Mouse (Mus musculus) stomach, embryonic 16.5 days (tissue): ENCODE results near the gene Usp5. TPM values are rescaled to one million over a fixed set of nuclear protein-coding genes. Genes with fewer than 3 reads are reported as not detected.
"Not testable (repeated sequence)": the region's sequence is repeated elsewhere in the genome, so short reads cannot be mapped to it uniquely, and the experiment has no call there.

Experiments used
- ATAC-seq: fragments of 200-750 bp; cut with Nextera tagmentation; 2 replicates; pipeline ENCODE4 v1.8.0; 2017; ENCODE audit warnings: moderate number of reproducible peaks, moderate TSS enrichment; ENCODE audit not compliant: insufficient read depth, low FRiP score
- H3K27ac ChIP-seq: fragments of 300-500 bp; sonication (generic); 2 replicates; pipeline ENCODE4 v1.5.1; 2014; ENCODE audit warnings: low read length
- H3K27me3 ChIP-seq: fragments of 300-500 bp; sonication (generic); 2 replicates; pipeline ENCODE4 v1.6.1; 2014; ENCODE audit warnings: low read length, control low read depth, mixed read lengths; ENCODE audit not compliant: control insufficient read depth, insufficient read depth
- H3K36me3 ChIP-seq: fragments of 300-500 bp; sonication (generic); 2 replicates; pipeline ENCODE4 v1.6.1; 2014; ENCODE audit warnings: low read length; ENCODE audit not compliant: control insufficient read depth, insufficient read depth
- H3K4me1 ChIP-seq: fragments of 300-500 bp; sonication (generic); 2 replicates; pipeline ENCODE4 v1.6.1; 2014; ENCODE audit warnings: low read length, control low read depth, mixed read lengths; ENCODE audit not compliant: control insufficient read depth, insufficient read depth
- H3K4me2 ChIP-seq: fragments of 300-500 bp; sonication (generic); 2 replicates; pipeline ENCODE4 v1.6.1; 2014; ENCODE audit warnings: low read depth, low read length, mixed read lengths
- H3K4me3 ChIP-seq: fragments of 300-500 bp; sonication (generic); replicated peaks from 2 replicates; pipeline ENCODE4 v1.5.1; 2014; ENCODE audit warnings: mild to moderate bottlenecking, low read length
- H3K9ac ChIP-seq: fragments of 300-500 bp; sonication (generic); 2 replicates; pipeline ENCODE4 v1.6.1; 2014; ENCODE audit warnings: low read length
- H3K9me3 ChIP-seq: fragments of 300-500 bp; sonication (generic); replicated peaks from 2 replicates; pipeline ENCODE4 v1.6.1; 2016; ENCODE audit warnings: low read length, control low read depth; ENCODE audit not compliant: control insufficient read depth
- WGBS: fragments of 180-500 bp; shearing (Covaris S2); extraction: QIAGEN DNeasy Blood & Tissue Kit; methylation state at CpG from one replicate; pipeline ENCODE4 v1.1.7; 2014; 5-methylcytosine and 5-hydroxymethylcytosine counted together
- polyA plus RNA-seq: library from polyadenylated mRNA; unstranded; fragments of >200 nt; fragmentation: Nextera tagmentation; extraction: Ambion mirVana; gene quantifications from 2 replicates; pipeline ENCODE4 v1.2.1, GENCODE M21; 2015

The Usp5 gene
- polyA plus RNA-seq, 1 experiment from 2014 or later = 128 TPM

GRCm38 (mm10) chr6:124803061-124803460 is 26.2 kb downstream of the Usp5 start:
- H3K9me3 ChIP-seq = no peaks in the 10 kb centered on the region
- WGBS = 73% methylated on average over 3 of the region's 3 CpGs
- H3K36me3 ChIP-seq = no peaks in the 10 kb centered on the region
- no peak overlapping the region for H3K4me2 ChIP-seq
- H3K4me1 ChIP-seq = peaks cover 9% of the 10 kb centered on the region
- no peak overlapping the region for H3K4me3 ChIP-seq
- no peak overlapping the region for H3K27ac ChIP-seq
- ATAC-seq = no peak
- no peak overlapping the region for H3K9ac ChIP-seq
- no peaks in the 10 kb centered on the region for H3K27me3 ChIP-seq

DNA sequence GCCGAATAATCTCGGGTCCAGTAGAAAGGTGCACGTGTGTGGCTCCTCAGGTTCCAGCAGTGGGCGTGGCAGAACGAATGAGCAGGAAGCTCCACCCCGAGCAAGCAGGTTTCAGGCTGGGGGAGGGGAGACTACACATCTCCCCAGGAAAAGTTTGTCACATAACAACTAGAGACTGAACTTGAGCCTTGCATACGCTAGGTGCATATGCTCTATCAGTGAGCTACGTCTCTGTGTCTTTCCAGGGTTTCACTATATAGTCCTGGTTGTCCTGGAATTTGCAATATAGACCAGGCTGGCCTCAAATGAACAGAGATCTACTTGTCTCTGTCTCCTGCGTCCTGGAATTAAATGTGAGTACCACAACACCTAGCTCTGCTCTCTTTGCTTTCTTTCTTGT is 26.9 kb downstream of the Usp5 start:
- not testable (repeated sequence) for H3K9me3 ChIP-seq, H3K4me3 ChIP-seq, ATAC-seq, H3K9ac ChIP-seq, H3K36me3 ChIP-seq, H3K4me1 ChIP-seq, H3K27me3 ChIP-seq, H3K4me2 ChIP-seq
- WGBS = 20% methylated on average over 5 of the region's 9 CpGs
- H3K27ac ChIP-seq = peak overlapping the region; percentile 2; the same call in 1 of the 2 replicates

DNA sequence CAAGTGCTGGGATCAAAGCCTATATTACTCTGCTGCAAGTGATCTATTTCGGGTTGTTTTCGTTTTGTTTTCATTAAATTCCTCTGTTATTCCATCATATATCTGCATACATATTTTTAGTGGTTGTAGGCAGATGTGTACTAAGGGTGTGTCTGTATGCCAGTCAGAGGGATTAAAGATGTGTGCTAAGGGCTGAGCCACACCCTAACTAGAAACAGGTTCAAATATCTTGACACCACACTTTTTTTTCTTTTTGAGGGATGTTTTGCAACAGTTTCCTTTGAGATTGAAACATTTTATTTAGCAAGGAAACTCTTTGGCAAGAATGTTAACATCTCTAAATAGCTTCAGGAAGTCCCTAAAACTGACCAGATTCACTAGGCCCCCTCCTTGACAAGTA is 33.1 kb downstream of the Usp5 start:
- H3K27ac ChIP-seq = peak overlapping the region; percentile 74
- no peaks in the 10 kb centered on the region for H3K36me3 ChIP-seq
- H3K27me3 ChIP-seq = no peaks in the 10 kb centered on the region
- 66% methylated on average over 2 of the region's 2 CpGs for WGBS
- H3K9ac ChIP-seq = no peak overlapping the region
- no peak for ATAC-seq
- H3K4me3 ChIP-seq = no peak overlapping the region
- no peak overlapping the region for H3K4me2 ChIP-seq
- H3K4me1 ChIP-seq = no peaks in the 10 kb centered on the region
- H3K9me3 ChIP-seq = no peaks in the 10 kb centered on the region

DNA sequence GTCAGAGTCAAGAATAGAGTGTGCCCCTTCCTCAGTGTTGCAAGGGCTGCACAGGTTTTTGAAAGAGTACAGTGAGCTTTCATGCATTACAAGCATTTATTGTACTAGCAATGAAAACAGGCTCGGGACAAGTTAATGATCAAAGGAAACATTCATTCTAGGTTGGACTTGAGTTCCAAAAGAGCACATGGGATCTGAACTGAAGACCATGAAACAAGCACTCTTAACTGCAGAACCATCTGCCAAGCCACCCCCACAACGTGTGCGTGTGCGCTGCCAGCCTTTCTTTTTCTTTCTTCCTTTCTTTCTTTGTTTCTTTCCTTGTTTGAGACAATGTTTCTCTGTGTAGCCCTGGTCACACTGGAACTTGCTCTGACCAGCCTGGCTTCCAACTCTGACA is 33.5 kb downstream of the Usp5 start:
- no peaks in the 10 kb centered on the region for H3K4me1 ChIP-seq
- H3K27me3 ChIP-seq = no peaks in the 10 kb centered on the region
- no peak overlapping the region for H3K9ac ChIP-seq
- H3K4me2 ChIP-seq = no peak overlapping the region
- H3K36me3 ChIP-seq = no peaks in the 10 kb centered on the region
- no peak overlapping the region for H3K4me3 ChIP-seq
- WGBS = 72% methylated on average over 4 of the region's 4 CpGs
- ATAC-seq = no peak
- peak overlapping the region; percentile 74; the same call in 1 of the 2 replicates for H3K27ac ChIP-seq
- H3K9me3 ChIP-seq = no peaks in the 10 kb centered on the region

DNA sequence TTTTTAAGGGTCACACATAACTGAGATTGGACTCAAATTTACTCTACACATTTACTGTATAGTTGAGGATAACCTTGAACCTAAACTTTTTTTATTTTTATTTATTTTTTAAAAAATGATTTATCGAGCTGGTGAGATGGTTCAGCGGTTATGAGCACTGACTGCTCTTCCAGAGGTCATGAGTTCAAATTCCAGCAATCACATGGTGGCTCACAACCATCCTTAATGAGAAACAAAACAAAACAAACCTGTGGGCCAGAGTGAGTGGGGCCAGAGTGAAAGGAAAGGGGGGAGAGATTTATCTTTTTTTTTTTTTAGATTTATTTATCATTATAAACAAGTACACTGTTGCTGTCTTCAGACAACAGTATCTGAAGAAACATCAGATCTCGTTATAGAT is 37.4 kb downstream of the Usp5 start:
- H3K36me3 ChIP-seq = no peaks in the 10 kb centered on the region
- H3K4me1 ChIP-seq = no peaks in the 10 kb centered on the region
- no peaks in the 10 kb centered on the region for H3K27me3 ChIP-seq
- WGBS = 78% methylated on average over 3 of the region's 3 CpGs
- H3K4me3 ChIP-seq = no peak overlapping the region
- H3K9ac ChIP-seq = no peak overlapping the region
- H3K9me3 ChIP-seq = no peaks in the 10 kb centered on the region
- no peak overlapping the region for H3K4me2 ChIP-seq
- ATAC-seq = no peak
- no peak overlapping the region for H3K27ac ChIP-seq

- peak; percentile 29; the same call in 1 of the 2 replicates for ATAC-seq
Observed at GRCm38 (mm10) chr6:124790121-124790520, 39.2 kb downstream of the Usp5 start.

GRCm38 (mm10) chr6:124789519-124789918 is 39.8 kb downstream of the Usp5 start:
- H3K4me3 ChIP-seq = no peak overlapping the region
- no peaks in the 10 kb centered on the region for H3K9me3 ChIP-seq
- ATAC-seq = no peak
- H3K27ac ChIP-seq = no peak overlapping the region
- no peak overlapping the region for H3K4me2 ChIP-seq
- 81% methylated on average over 4 of the region's 4 CpGs for WGBS
- H3K27me3 ChIP-seq = no peaks in the 10 kb centered on the region
- H3K36me3 ChIP-seq = no peaks in the 10 kb centered on the region
- no peaks in the 10 kb centered on the region for H3K4me1 ChIP-seq
- no peak overlapping the region for H3K9ac ChIP-seq

More at GRCm38 (mm10) chr6:124790121-124790520, 39.2 kb downstream of the Usp5 start:
- Histone ChIP-seq H3K27ac (peak overlapping the region; percentile 33; the same call in 1 of the 2 replicates), H3K9ac (no peak overlapping the region), H3K4me1 (no peaks in the 10 kb centered on the region), H3K36me3 (no peaks in the 10 kb centered on the region), H3K27me3 (no peaks in the 10 kb centered on the region), H3K9me3 (no peaks in the 10 kb centered on the region), H3K4me2 (no peak overlapping the region), H3K4me3 (no peak overlapping the region)
- 40% methylated on average over 4 of the region's 4 CpGs for WGBS

DNA sequence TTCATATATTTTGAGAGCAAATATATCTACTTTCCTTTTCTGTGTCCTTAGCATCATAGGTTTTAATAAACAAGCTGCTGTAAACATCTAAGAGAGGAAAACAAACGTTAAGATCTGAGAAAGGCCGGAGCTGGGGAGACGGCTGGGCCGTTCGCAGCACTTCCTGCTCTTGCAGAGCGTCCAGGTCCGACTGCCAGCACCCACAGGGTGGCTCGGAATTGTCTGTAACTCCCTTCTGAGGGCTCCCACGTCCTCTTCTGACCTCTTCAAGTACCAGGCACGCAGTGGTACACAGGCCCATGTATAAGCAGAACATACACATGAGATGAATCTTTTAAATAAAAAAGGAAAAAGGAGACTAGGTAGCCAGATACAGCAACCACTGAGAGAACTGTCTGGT is 41.6 kb downstream of the Usp5 start:
- Histone ChIP-seq H3K36me3 (no peaks in the 10 kb centered on the region), H3K9me3 (no peaks in the 10 kb centered on the region), H3K4me3 (no peak overlapping the region), H3K9ac (no peak overlapping the region), H3K27ac (no peak overlapping the region), H3K27me3 (no peaks in the 10 kb centered on the region), H3K4me1 (peaks cover under 1% of the 10 kb centered on the region; the same call in 1 of the 2 replicates), H3K4me2 (no peak overlapping the region)
- ATAC-seq = no peak
- 67% methylated on average over 10 of the region's 10 CpGs for WGBS

- no peak overlapping the region for H3K4me3 ChIP-seq
- no peaks in the 10 kb centered on the region for H3K36me3 ChIP-seq
- ATAC-seq = no peak
- no peak overlapping the region for H3K27ac ChIP-seq
- H3K9me3 ChIP-seq = no peaks in the 10 kb centered on the region
- 52% methylated on average over 8 of the region's 8 CpGs for WGBS
- peaks cover 5% of the 10 kb centered on the region; the same call in 1 of the 2 replicates for H3K4me1 ChIP-seq
- H3K4me2 ChIP-seq = no peak overlapping the region
- no peaks in the 10 kb centered on the region for H3K27me3 ChIP-seq
- no peak overlapping the region for H3K9ac ChIP-seq
Observed at GRCm38 (mm10) chr6:124786756-124787420, 42.4 kb downstream of the Usp5 start.
